Mouse (Mus musculus): Measurements from ENCODE around the gene Wnt16. TPM values are rescaled to one million over a fixed set of nuclear protein-coding genes. Genes with fewer than 3 reads are reported as not detected.

The Wnt16 gene
- total and polyA plus RNA-seq, 2 experiments: not detected

GRCm38 (mm10) chr6:22280217-22280861 lies 7.7 kb upstream of the Wnt16 start:
- no peaks in the 10 kb centered on the region for H3K36me3 ChIP-seq (ENCODE audit: control insufficient read depth, insufficient read depth, low read length)
- no peak for TF ChIP-seq POLR2A (IDR thresholded peaks at IDR 0.05; ENCODE audit: extremely low read depth, insufficient read depth, low read length)
- no peak for TF ChIP-seq CTCF (IDR thresholded peaks at IDR 0.05; ENCODE audit: low read depth, low read length)
- H3K79me2 ChIP-seq (ENCODE audit: control insufficient read depth, insufficient read depth, low read length): no peaks in the 10 kb centered on the region
- H3K4me1 ChIP-seq (ENCODE audit: control insufficient read depth, insufficient read depth, low read length): no peaks in the 10 kb centered on the region; the same call in 1 of the 2 replicates
- peak; percentile 78 for DNase-seq (ENCODE audit: extremely low read depth, low read depth, low spot score)
- no peaks in the 10 kb centered on the region for H3K27me3 ChIP-seq (ENCODE audit: control insufficient read depth, insufficient read depth, low read length)
- H3K4me3 ChIP-seq (ENCODE audit: insufficient read depth, low read depth, low read length): no peak overlapping the region
- 10% methylated on average over 14 of the region's 14 CpGs for WGBS
- no peak overlapping the region for H3K9ac ChIP-seq (ENCODE audit: low read depth, low read length)
- H3K27ac ChIP-seq (replicated peaks; ENCODE audit: insufficient read depth, low read depth, low read length): no peak overlapping the region

GRCm38 (mm10) chr6:22282405-22282804 lies 5.6 kb upstream of the Wnt16 start:
- H3K27me3 ChIP-seq (ENCODE audit: control insufficient read depth, insufficient read depth, low read length): no peaks in the 10 kb centered on the region
- no peak overlapping the region for H3K4me3 ChIP-seq (ENCODE audit: insufficient read depth, low read depth, low read length)
- DNase-seq (ENCODE audit: extremely low read depth, low read depth, low spot score): no peak
- H3K4me1 ChIP-seq (ENCODE audit: control insufficient read depth, insufficient read depth, low read length): no peaks in the 10 kb centered on the region; the same call in 1 of the 2 replicates
- TF ChIP-seq CTCF (IDR thresholded peaks at IDR 0.05; ENCODE audit: low read depth, low read length): no peak
- no peak for TF ChIP-seq POLR2A (IDR thresholded peaks at IDR 0.05; ENCODE audit: extremely low read depth, insufficient read depth, low read length)
- WGBS: 92% methylated on average over 4 of the region's 4 CpGs
- no peaks in the 10 kb centered on the region for H3K79me2 ChIP-seq (ENCODE audit: control insufficient read depth, insufficient read depth, low read length)
- no peak overlapping the region for H3K27ac ChIP-seq (replicated peaks; ENCODE audit: insufficient read depth, low read depth, low read length)
- no peak overlapping the region for H3K9ac ChIP-seq (ENCODE audit: low read depth, low read length)
- no peaks in the 10 kb centered on the region for H3K36me3 ChIP-seq (ENCODE audit: control insufficient read depth, insufficient read depth, low read length)

GRCm38 (mm10) chr6:22288737-22289460 lies 872 bp downstream of the Wnt16 start:
- no peak overlapping the region for H3K27ac ChIP-seq (replicated peaks; ENCODE audit: insufficient read depth, low read depth, low read length)
- H3K9ac ChIP-seq (ENCODE audit: low read depth, low read length): no peak overlapping the region
- TF ChIP-seq POLR2A (IDR thresholded peaks at IDR 0.05; ENCODE audit: extremely low read depth, insufficient read depth, low read length): no peak
- TF ChIP-seq CTCF (IDR thresholded peaks at IDR 0.05; ENCODE audit: low read depth, low read length): no peak
- H3K4me1 ChIP-seq (ENCODE audit: control insufficient read depth, insufficient read depth, low read length): no peaks in the 10 kb centered on the region
- peaks cover 14% of the 10 kb centered on the region; the same call in 1 of the 2 replicates for H3K27me3 ChIP-seq (ENCODE audit: control insufficient read depth, insufficient read depth, low read length)
- 3% methylated on average over 38 of the region's 38 CpGs for WGBS
- DNase-seq (ENCODE audit: extremely low read depth, low read depth, low spot score): no peak
- H3K4me3 ChIP-seq (ENCODE audit: insufficient read depth, low read depth, low read length): no peak overlapping the region
- no peaks in the 10 kb centered on the region for H3K79me2 ChIP-seq (ENCODE audit: control insufficient read depth, insufficient read depth, low read length)
- no peaks in the 10 kb centered on the region for H3K36me3 ChIP-seq (ENCODE audit: control insufficient read depth, insufficient read depth, low read length)

- Histone ChIP-seq H3K4me1 (ENCODE audit: control insufficient read depth, insufficient read depth, low read length) (no peaks in the 10 kb centered on the region), H3K27me3 (ENCODE audit: control insufficient read depth, insufficient read depth, low read length) (peaks cover 14% of the 10 kb centered on the region; the same call in 1 of the 2 replicates), H3K9ac (ENCODE audit: low read depth, low read length) (no peak overlapping the region), H3K36me3 (ENCODE audit: control insufficient read depth, insufficient read depth, low read length) (no peaks in the 10 kb centered on the region), H3K27ac (replicated peaks; ENCODE audit: insufficient read depth, low read depth, low read length) (no peak overlapping the region), H3K4me3 (ENCODE audit: insufficient read depth, low read depth, low read length) (no peak overlapping the region), H3K79me2 (ENCODE audit: control insufficient read depth, insufficient read depth, low read length) (no peaks in the 10 kb centered on the region)
- DNase-seq (ENCODE audit: extremely low read depth, low read depth, low spot score): no peak
- WGBS: 8% methylated on average over 21 of the region's 21 CpGs
- TF ChIP-seq POLR2A (IDR thresholded peaks at IDR 0.05; ENCODE audit: extremely low read depth, insufficient read depth, low read length): no peak
- no peak for TF ChIP-seq CTCF (IDR thresholded peaks at IDR 0.05; ENCODE audit: low read depth, low read length)
These were observed 1.5 kb downstream of the Wnt16 start for GRCm38 (mm10) chr6:22289461-22290021.

GRCm38 (mm10) chr6:22290790-22291189 lies 2.8 kb downstream of the Wnt16 start:
- WGBS: 78% methylated on average over 8 of the region's 8 CpGs
- DNase-seq (ENCODE audit: extremely low read depth, low read depth, low spot score): no peak
- no peak overlapping the region for H3K27ac ChIP-seq (replicated peaks; ENCODE audit: insufficient read depth, low read depth, low read length)

More at GRCm38 (mm10) chr6:22290790-22291189, 2.8 kb downstream of the Wnt16 start:
- Histone ChIP-seq H3K9ac (ENCODE audit: low read depth, low read length) (no peak overlapping the region), H3K79me2 (ENCODE audit: control insufficient read depth, insufficient read depth, low read length) (no peaks in the 10 kb centered on the region), H3K27me3 (ENCODE audit: control insufficient read depth, insufficient read depth, low read length) (peaks cover 14% of the 10 kb centered on the region; the same call in 1 of the 2 replicates), H3K4me1 (ENCODE audit: control insufficient read depth, insufficient read depth, low read length) (no peaks in the 10 kb centered on the region), H3K36me3 (ENCODE audit: control insufficient read depth, insufficient read depth, low read length) (no peaks in the 10 kb centered on the region), H3K4me3 (ENCODE audit: insufficient read depth, low read depth, low read length) (no peak overlapping the region)
- TF ChIP-seq CTCF (IDR thresholded peaks at IDR 0.05; ENCODE audit: low read depth, low read length): no peak
- no peak for TF ChIP-seq POLR2A (IDR thresholded peaks at IDR 0.05; ENCODE audit: extremely low read depth, insufficient read depth, low read length)

All from liver, adult 2 months (tissue).